Mouse (Mus musculus) liver, embryonic 11.5 days (tissue): Measurements from ENCODE around the gene Gpatch11. TPM values are rescaled to one million over a fixed set of nuclear protein-coding genes. Genes with fewer than 3 reads are reported as not detected.
A peak's percentile ranks its signal among the peaks of the same experiment; 100 is the strongest.

ENCODE experiments used
- ATAC-seq: fragments of 200-750 bp; cut with Nextera tagmentation; replicated peaks from 2 replicates; pipeline ENCODE4 v1.8.0; 2017; ENCODE audit warnings: moderate number of reproducible peaks, mild to moderate bottlenecking, moderate TSS enrichment, moderate library complexity; ENCODE audit not compliant: low FRiP score
- DNase-seq: peaks from one replicate; pipeline ENCODE4 v3.0.0-alpha.2; 2017; ENCODE audit warnings: low spot score
- H3K27ac ChIP-seq: fragments of 300-500 bp; sonication (generic); 2 replicates; pipeline ENCODE4 v1.5.1; 2014; ENCODE audit warnings: mild to moderate bottlenecking, low read depth, low read length, control low read depth
- H3K27me3 ChIP-seq: fragments of 300-500 bp; sonication (generic); replicated peaks from 2 replicates; pipeline ENCODE4 v1.6.1; 2014; ENCODE audit warnings: low read length, mixed read lengths; ENCODE audit not compliant: control insufficient read depth, insufficient read depth
- H3K36me3 ChIP-seq: fragments of 300-500 bp; sonication (generic); 2 replicates; pipeline ENCODE4 v1.6.1; 2014; ENCODE audit warnings: mild to moderate bottlenecking, low read length, moderate library complexity, mixed read lengths; ENCODE audit not compliant: control insufficient read depth, insufficient read depth
- H3K4me1 ChIP-seq: fragments of 300-500 bp; sonication (generic); replicated peaks from 2 replicates; pipeline ENCODE4 v1.6.1; 2014; ENCODE audit warnings: low read length, mixed read lengths; ENCODE audit not compliant: control insufficient read depth, insufficient read depth
- H3K4me2 ChIP-seq: fragments of 300-500 bp; sonication (generic); 2 replicates; pipeline ENCODE4 v1.6.1; 2014; ENCODE audit warnings: mild to moderate bottlenecking, control low read depth, moderate library complexity
- H3K4me3 ChIP-seq: fragments of 300-500 bp; sonication (generic); 2 replicates; pipeline ENCODE4 v1.5.1; 2014; ENCODE audit warnings: low read depth, low read length, control low read depth
- H3K9ac ChIP-seq: fragments of 300-500 bp; sonication (generic); 2 replicates; pipeline ENCODE4 v1.6.1; 2014; ENCODE audit warnings: low read depth, low read length, control low read depth
- H3K9me3 ChIP-seq: fragments of 300-500 bp; sonication (generic); 2 replicates; pipeline ENCODE4 v1.6.1; 2016; ENCODE audit warnings: low read length, inconsistent platforms, mixed read lengths; ENCODE audit not compliant: control insufficient read depth
- WGBS: fragments of 180-500 bp; shearing (Covaris S2); extraction: QIAGEN DNeasy Blood & Tissue Kit; methylation state at CpG from one replicate; pipeline ENCODE4 v1.1.7; 2014; 5-methylcytosine and 5-hydroxymethylcytosine counted together
- polyA plus RNA-seq: library from polyadenylated mRNA; unstranded; fragments of >200 nt; fragmentation: Nextera tagmentation; extraction: Ambion mirVana; gene quantifications from 2 replicates; pipeline ENCODE4 v1.2.1, GENCODE M21; 2014

The Gpatch11 gene
- polyA plus RNA-seq, 1 experiment from 2014 or later, result 25.5 TPM

GRCm38 (mm10) chr17:78809582-78809981 is 25.8 kb upstream of the Gpatch11 start:
- DNase-seq (no peak), ATAC-seq (no peak)
- H3K4me1 ChIP-seq, result no peaks in the 10 kb centered on the region
- no peak overlapping the region for H3K27ac ChIP-seq
- H3K4me3 ChIP-seq, result no peak overlapping the region
- H3K36me3 ChIP-seq, result no peaks in the 10 kb centered on the region
- no peaks in the 10 kb centered on the region for H3K27me3 ChIP-seq
- no peak overlapping the region for H3K4me2 ChIP-seq
- 90% methylated on average over 3 of the region's 3 CpGs for WGBS
- H3K9ac ChIP-seq, result no peak overlapping the region
- H3K9me3 ChIP-seq, result no peaks in the 10 kb centered on the region

GRCm38 (mm10) chr17:78824346-78824745 is 11.0 kb upstream of the Gpatch11 start:
- Histone ChIP-seq H3K36me3 (peaks cover 8% of the 10 kb centered on the region; the same call in 1 of the 2 replicates), H3K4me2 (no peak overlapping the region), H3K4me1 (no peaks in the 10 kb centered on the region), H3K9me3 (no peaks in the 10 kb centered on the region), H3K9ac (no peak overlapping the region), H3K4me3 (no peak overlapping the region), H3K27ac (no peak overlapping the region), H3K27me3 (no peaks in the 10 kb centered on the region)
- DNase-seq (no peak), ATAC-seq (no peak)
- 84% methylated on average over 13 of the region's 13 CpGs for WGBS

- peaks cover 4% of the 10 kb centered on the region; the same call in 1 of the 2 replicates for H3K4me1 ChIP-seq
- peak overlapping the region; percentile 87 for H3K4me2 ChIP-seq
- peaks cover 6% of the 10 kb centered on the region for H3K36me3 ChIP-seq
- no peak for DNase-seq
- H3K27ac ChIP-seq, result peak overlapping the region; percentile 86
- 37% methylated on average over 2 of the region's 2 CpGs for WGBS
- no peaks in the 10 kb centered on the region for H3K27me3 ChIP-seq
- H3K4me3 ChIP-seq, result peak overlapping the region; percentile 71
- no peaks in the 10 kb centered on the region for H3K9me3 ChIP-seq
- no peak for ATAC-seq
- peak overlapping the region; percentile 78 for H3K9ac ChIP-seq
Measured at GRCm38 (mm10) chr17:78836056-78836455, 689 bp downstream of the Gpatch11 start.

- Histone ChIP-seq H3K27ac (no peak overlapping the region), H3K27me3 (no peaks in the 10 kb centered on the region), H3K4me2 (no peak overlapping the region), H3K36me3 (peaks cover 21% of the 10 kb centered on the region), H3K4me1 (no peaks in the 10 kb centered on the region), H3K4me3 (no peak overlapping the region), H3K9ac (no peak overlapping the region), H3K9me3 (no peaks in the 10 kb centered on the region)
- DNase-seq, result no peak
- ATAC-seq, result no peak
- 87% methylated on average over 7 of the region's 7 CpGs for WGBS
Measured at GRCm38 (mm10) chr17:78842271-78842928, 7.0 kb downstream of the Gpatch11 start.

- H3K4me3 ChIP-seq, result no peak overlapping the region
- ATAC-seq (no peak), DNase-seq (no peak)
- no peaks in the 10 kb centered on the region for H3K9me3 ChIP-seq
- H3K36me3 ChIP-seq, result peaks cover 12% of the 10 kb centered on the region
- no peaks in the 10 kb centered on the region for H3K4me1 ChIP-seq
- WGBS, result 81% methylated on average over 10 of the region's 10 CpGs
- no peak overlapping the region for H3K27ac ChIP-seq
- H3K4me2 ChIP-seq, result no peak overlapping the region
- H3K9ac ChIP-seq, result no peak overlapping the region
- no peaks in the 10 kb centered on the region for H3K27me3 ChIP-seq
Measured at GRCm38 (mm10) chr17:78856243-78856642, 20.9 kb downstream of the Gpatch11 start.

GRCm38 (mm10) chr17:78873886-78874285 is 38.5 kb downstream of the Gpatch11 start:
- Histone ChIP-seq H3K4me2 (no peak overlapping the region), H3K27ac (no peak overlapping the region), H3K36me3 (peaks cover 15% of the 10 kb centered on the region; the same call in 1 of the 2 replicates), H3K27me3 (no peaks in the 10 kb centered on the region), H3K4me3 (no peak overlapping the region), H3K4me1 (no peaks in the 10 kb centered on the region), H3K9me3 (no peaks in the 10 kb centered on the region), H3K9ac (no peak overlapping the region)
- DNase-seq, result no peak
- WGBS, result 92% methylated on average over 6 of the region's 6 CpGs
- no peak for ATAC-seq

- H3K4me3 ChIP-seq, result peak overlapping the region; percentile 69
- peak overlapping the region; percentile 79 for H3K9ac ChIP-seq
- H3K4me2 ChIP-seq, result peak overlapping the region; percentile 72
- 13% methylated on average over 4 of the region's 7 CpGs for WGBS
- peaks cover 4% of the 10 kb centered on the region; the same call in 1 of the 2 replicates for H3K4me1 ChIP-seq
- DNase-seq, result peak; percentile 45
- H3K36me3 ChIP-seq, result peaks cover 6% of the 10 kb centered on the region; the same call in 1 of the 2 replicates
- no peaks in the 10 kb centered on the region for H3K9me3 ChIP-seq
- ATAC-seq, result peak; percentile 56
- no peaks in the 10 kb centered on the region for H3K27me3 ChIP-seq
- peak overlapping the region; percentile 47 for H3K27ac ChIP-seq
Measured at GRCm38 (mm10) chr17:78881878-78882304, 46.5 kb downstream of the Gpatch11 start.

GRCm38 (mm10) chr17:78882401-78883112 is 47.2 kb downstream of the Gpatch11 start, which contains the start of gene Eif2ak2:
Gene Eif2ak2 (minus strand): TSS chr17:78882573.
- peaks cover 4% of the 10 kb centered on the region; the same call in 1 of the 2 replicates for H3K36me3 ChIP-seq
- peak within 1 kb of the TSS; percentile 47 for H3K27ac ChIP-seq
- peak; percentile 100 for ATAC-seq
- peaks cover 4% of the 10 kb centered on the region; the same call in 1 of the 2 replicates for H3K4me1 ChIP-seq
- no peaks in the 10 kb centered on the region for H3K27me3 ChIP-seq
- peak; percentile 84 for DNase-seq
- peak within 1 kb of the TSS; percentile 72 for H3K4me2 ChIP-seq
- peak within 1 kb of the TSS; percentile 69 for H3K4me3 ChIP-seq
- no peaks in the 10 kb centered on the region for H3K9me3 ChIP-seq
- WGBS, result 2% methylated on average over 28 of the region's 28 CpGs
- peak within 1 kb of the TSS; percentile 79 for H3K9ac ChIP-seq
